Mouse (Mus musculus): ENCODE measurements around the gene Lsm5. TPM values are rescaled to one million over a fixed set of nuclear protein-coding genes. Genes with fewer than 3 reads are reported as not detected.
A peak's percentile ranks its signal among the peaks of the same experiment; 100 is the strongest.

Lsm5 gene
- 10 to 100 TPM; 31.2 to 33.3 TPM for total RNA-seq (2021)
- long read RNA-seq, transcript Lsm5-201 (5 exons, 494 nt), result major isoform, 27 of 38 reads
- long read RNA-seq, partial matches to known transcripts, result 2 of 38 reads
- long read RNA-seq, other reads (novel, unspliced or antisense), result 7 of 38 reads

GRCm38 (mm10) chr6:56703931-56704900 is at the start of gene Lsm5:
Gene Lsm5, minus strand, starts transcription at chr6:56704710.
- DNase-seq (ENCODE audit: low spot score in 2 of 2), result peak; percentile 86 to 87

- no peak for DNase-seq (ENCODE audit: low spot score in 2 of 2)
Observed at GRCm38 (mm10) chr6:56753719-56754118, 49.2 kb upstream of the Lsm5 start.

GRCm38 (mm10) chr6:56745950-56746543 is 41.5 kb upstream of the Lsm5 start:
- no peak for DNase-seq (ENCODE audit: low spot score in 2 of 2)

GRCm38 (mm10) chr6:56732545-56732944 is 28.0 kb upstream of the Lsm5 start:
- no peak for DNase-seq (ENCODE audit: low spot score in 2 of 2)

GRCm38 (mm10) chr6:56720877-56721276 is 16.4 kb upstream of the Lsm5 start:
- DNase-seq (ENCODE audit: low spot score in 2 of 2), result no peak

GRCm38 (mm10) chr6:56719071-56719470 is 14.6 kb upstream of the Lsm5 start:
- no peak for DNase-seq (ENCODE audit: low spot score in 2 of 2)

GRCm38 (mm10) chr6:56715270-56715666 is 10.8 kb upstream of the Lsm5 start:
- no peak for DNase-seq (ENCODE audit: low spot score in 2 of 2)

GRCm38 (mm10) chr6:56714574-56715269 is 10.2 kb upstream of the Lsm5 start, which contains the start of gene Avl9:
Gene Avl9, plus strand, starts transcription at chr6:56714899.
- peak; percentile 97 for DNase-seq (ENCODE audit: low spot score in 2 of 2)

- no peak for DNase-seq (ENCODE audit: low spot score in 2 of 2)
Observed at GRCm38 (mm10) chr6:56714186-56714573, 9.7 kb upstream of the Lsm5 start.

- no peak for DNase-seq (ENCODE audit: low spot score in 2 of 2)
Observed at GRCm38 (mm10) chr6:56692445-56692844, 12.1 kb downstream of the Lsm5 start.

- peak; percentile 79 to 80 for DNase-seq (ENCODE audit: low spot score in 2 of 2)
Observed at GRCm38 (mm10) chr6:56691205-56691604, 13.3 kb downstream of the Lsm5 start.

GRCm38 (mm10) chr6:56688238-56688637 is 16.3 kb downstream of the Lsm5 start:
- DNase-seq (ENCODE audit: low spot score in 2 of 2), result no peak

GRCm38 (mm10) chr6:56664410-56664809 is 40.1 kb downstream of the Lsm5 start:
- DNase-seq (ENCODE audit: low spot score in 2 of 2), result no peak

GRCm38 (mm10) chr6:56655393-56655792 is 49.1 kb downstream of the Lsm5 start:
- no peak for DNase-seq (ENCODE audit: low spot score in 2 of 2)

GRCm38 (mm10) chr6:56652121-56652592 is 52.4 kb downstream of the Lsm5 start:
- peak in 1 of 2 experiments; percentile 33 for DNase-seq (ENCODE audit: low spot score in 2 of 2)

Other genes with a start within 250 kb of the Lsm5 start
- 1 to 10 TPM; 4.5 to 4.6 TPM for gene Pde1c, start 135.6 kb downstream of the Lsm5 start, total RNA-seq (2021)
- 10 to 100 TPM; 36.7 to 39.0 TPM for gene Avl9, start 10.2 kb upstream of the Lsm5 start, total RNA-seq (2021)
- gene Kbtbd2, start 93.1 kb upstream of the Lsm5 start, total RNA-seq (2021), result 10 to 100 TPM; 37.8 to 40.0 TPM
- gene Fkbp9, start 127.3 kb upstream of the Lsm5 start, total RNA-seq (2021), result 10 to 100 TPM; 39.0 to 40.2 TPM
- 10 to 100 TPM; 50.0 to 51.5 TPM for gene Nt5c3, start 219.2 kb upstream of the Lsm5 start, total RNA-seq (2021)
- gene Vmn1r4, start 219.3 kb upstream of the Lsm5 start, total RNA-seq (2021), result under 1 TPM; 0.23 to 0.36 TPM